Mouse (Mus musculus) kidney, postnatal 36 days (tissue): ENCODE results near the gene Tomm70a.
"Not testable (repeated sequence)": the region's sequence is repeated elsewhere in the genome, so short reads cannot be mapped to it uniquely, and the experiment has no call there.

ENCODE experiments used
- DNase-seq, 2 experiments: peaks; one replicate each; pipeline ENCODE4 v3.0.0; 2021 to 2022; ENCODE audit warnings: mixed read lengths in 2 of 2

The Tomm70a gene

GRCm38 (mm10) chr16:57151437-57151836 lies 29.9 kb downstream of the Tomm70a start:
- DNase-seq = no peak

- DNase-seq = no peak
Observed at GRCm38 (mm10) chr16:57155899-57156298, 34.4 kb downstream of the Tomm70a start.

DNA sequence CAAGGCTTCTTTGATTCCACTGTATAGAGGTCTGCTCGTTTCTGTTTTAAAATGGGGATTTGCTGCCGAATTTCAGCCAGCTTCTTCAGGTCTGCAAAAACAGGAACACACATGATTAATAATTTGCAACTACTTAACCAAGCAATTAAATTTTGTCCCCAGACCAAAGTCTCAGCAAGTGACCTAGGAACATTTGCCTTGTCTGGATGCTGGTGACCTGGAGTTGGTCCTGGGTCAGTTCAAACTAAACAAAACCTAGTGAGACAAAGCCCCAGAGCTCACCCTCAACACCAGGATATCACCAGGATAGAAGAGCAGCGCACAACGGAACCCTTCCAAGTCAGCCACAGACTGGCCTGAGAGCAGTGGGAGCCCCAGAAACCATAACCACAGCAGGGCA lies 35.6 kb downstream of the Tomm70a start:
- DNase-seq = peak; percentile 47 to 70

- DNase-seq = no peak
Observed at GRCm38 (mm10) chr16:57157728-57158127, 36.2 kb downstream of the Tomm70a start.

- no peak for DNase-seq
Observed at GRCm38 (mm10) chr16:57159835-57160234, 38.3 kb downstream of the Tomm70a start.

DNA sequence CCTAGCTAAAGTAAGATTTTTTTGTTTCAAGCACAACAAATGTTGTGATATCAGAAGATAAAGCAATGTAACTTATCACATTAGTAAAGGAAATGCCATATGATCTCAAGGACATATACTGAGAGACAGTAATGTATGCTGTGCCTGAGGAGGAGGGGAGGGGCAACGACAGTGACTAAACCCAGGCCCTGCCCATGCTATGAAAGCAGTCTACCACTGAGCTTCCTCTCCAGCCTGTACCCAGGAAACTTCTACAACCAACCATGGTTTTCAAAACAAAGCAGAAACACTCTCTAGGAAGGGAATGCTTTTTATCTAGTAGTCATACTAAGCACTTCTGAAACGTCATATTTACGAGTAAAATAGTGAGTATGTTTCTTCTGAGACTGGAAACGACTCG lies 41.3 kb downstream of the Tomm70a start:
- DNase-seq = no peak

- DNase-seq = no peak
Observed at GRCm38 (mm10) chr16:57163694-57164093, 42.2 kb downstream of the Tomm70a start.

DNA sequence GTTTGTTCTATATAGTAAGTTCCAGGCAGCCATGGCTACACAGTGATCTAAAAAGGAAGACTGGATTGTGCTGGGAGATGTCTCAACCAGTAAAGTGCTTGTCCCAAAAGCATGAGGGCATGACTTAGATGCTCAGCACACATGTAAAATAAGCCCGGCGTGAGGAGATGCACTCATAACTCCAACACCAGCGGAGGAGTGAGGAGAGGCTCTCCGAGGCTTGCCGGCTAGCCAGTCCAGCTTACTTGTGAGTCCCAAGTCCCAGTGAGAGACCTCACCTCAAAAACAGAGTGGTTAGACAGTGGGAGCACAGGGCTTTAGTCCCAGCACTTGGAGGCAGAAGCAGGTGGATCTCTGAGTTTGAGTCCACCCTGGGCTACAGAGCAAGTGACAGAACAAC lies 43.7 kb downstream of the Tomm70a start:
- DNase-seq = no peak

- no peak for DNase-seq
Observed at GRCm38 (mm10) chr16:57166086-57166485, 44.6 kb downstream of the Tomm70a start.

DNA sequence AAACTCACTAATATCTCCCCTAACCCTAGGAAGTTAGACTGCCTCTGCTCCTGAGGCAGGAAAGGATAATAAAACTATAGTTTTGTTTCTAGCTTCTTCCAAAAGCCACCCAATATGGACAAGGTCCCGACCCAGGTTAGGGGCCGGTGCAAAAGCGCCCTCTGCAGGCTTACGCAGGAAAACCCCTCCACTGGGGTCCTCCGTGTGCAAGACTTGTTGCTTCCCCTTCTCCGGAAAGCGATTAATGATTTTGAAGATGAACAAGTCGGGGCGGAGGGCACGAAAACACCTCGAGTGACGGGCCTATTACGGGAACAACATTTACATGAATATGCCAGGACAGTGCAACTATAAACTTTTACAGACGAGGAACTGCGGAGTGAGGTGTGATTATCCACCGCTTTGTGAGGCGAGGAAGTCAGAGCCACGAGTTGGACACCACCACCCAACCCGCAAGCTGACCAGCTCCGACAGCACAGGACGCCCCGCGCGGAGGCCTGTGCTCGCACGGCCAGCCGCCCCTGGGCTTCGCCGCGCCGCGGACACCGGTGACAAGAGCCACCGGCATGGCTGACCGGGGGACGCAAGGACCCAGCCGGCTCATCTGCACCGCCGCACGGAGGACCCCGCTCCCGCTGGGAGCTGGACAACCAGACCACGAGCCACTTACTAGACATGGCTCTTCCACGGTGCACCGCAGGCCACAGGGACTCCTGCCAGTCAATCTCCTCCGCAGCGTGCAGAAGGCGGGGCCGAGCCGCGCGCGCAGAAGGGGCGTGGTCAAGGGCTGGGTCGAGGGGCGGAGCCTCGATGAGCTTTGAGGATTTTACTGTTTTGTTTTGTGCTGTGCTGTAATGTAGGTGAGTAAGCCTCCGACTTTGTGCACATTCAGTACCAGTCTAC lies 45.4 kb downstream of the Tomm70a start, which contains the start of gene Nit2:
Nit2 (minus strand) TSS at position 731 of the 903 bp plus-strand sequence.
- DNase-seq = peak; percentile 95 to 98

DNA sequence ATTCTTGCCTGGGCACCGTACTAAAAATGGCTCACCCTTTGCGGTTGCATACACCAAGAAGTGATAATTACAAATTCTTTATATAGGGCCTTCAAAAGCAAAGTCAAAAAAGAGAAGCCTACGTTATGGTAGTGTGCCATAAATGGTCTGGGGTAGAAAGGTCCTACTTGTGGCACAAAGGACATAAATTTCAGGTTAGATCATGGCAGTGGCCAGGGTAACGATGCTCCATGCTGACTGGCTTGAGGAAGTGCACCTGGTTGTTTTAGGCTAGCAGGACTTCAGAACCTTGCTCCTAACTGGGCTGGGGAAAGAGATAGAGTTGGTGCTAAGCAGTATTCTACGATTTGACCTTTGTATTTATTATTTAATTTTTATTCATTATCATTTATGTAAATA lies 46.0 kb downstream of the Tomm70a start:
- DNase-seq = no peak

DNA sequence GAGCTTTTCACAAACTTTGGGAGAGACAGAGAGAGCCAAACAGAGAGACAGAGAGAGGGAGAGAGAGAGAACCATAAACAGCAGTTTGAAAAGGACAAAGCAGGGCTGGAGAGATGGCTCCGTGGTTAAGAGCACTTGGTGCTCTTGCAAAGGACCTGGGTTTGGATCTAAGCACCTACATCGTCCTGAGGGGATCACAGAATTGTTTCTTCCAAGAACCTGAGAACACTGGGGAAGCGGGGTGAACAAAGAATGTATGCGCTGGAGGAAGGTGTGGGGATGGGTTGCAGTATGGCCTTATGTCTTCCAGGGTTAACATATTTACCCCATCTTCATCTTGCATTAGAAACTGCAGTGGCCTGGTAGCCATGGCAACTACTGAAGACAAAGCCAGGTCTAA lies 46.7 kb downstream of the Tomm70a start:
- DNase-seq = no peak

DNA sequence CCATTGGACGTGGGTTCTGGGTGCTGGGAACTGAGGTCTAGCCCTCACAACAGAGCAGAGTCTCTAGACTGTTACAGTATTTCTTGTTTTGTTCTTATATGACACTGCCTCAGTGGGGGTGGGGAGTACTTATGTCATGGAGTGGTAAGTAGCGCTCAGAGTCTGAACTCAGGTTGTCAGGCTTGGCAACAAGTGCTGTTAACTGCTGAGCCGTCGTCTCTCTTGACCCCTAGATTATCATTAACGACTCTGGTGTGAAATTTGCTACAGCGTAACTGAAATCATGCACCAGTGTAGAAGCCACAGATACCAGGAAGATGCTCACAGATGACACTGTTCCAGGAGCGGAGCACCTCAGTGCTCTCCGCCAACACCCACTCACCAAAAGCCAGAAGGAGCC lies 49.7 kb downstream of the Tomm70a start:
- DNase-seq = peak; percentile 51 to 68

DNA sequence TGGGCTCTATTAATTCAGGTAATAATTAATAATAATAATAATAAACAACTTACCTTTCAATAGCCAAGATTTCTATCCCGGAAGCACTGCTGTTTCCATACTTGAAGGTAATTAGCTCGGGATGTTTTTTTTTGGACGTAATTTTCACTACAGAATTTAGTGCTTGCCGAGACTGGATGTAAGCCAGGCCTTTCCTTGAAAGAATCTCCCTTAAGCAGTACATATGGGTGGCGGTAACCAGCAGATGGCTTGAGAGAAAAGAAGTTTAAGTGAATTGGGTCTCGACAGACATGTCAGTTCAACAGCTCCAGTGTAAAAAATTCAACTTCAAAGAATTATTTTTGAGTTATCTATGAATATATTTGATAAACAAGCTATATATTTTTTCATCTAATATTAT lies 50.1 kb downstream of the Tomm70a start:
- no peak for DNase-seq

GRCm38 (mm10) chr16:57174480-57174879 lies 53.0 kb downstream of the Tomm70a start:
- not testable (repeated sequence) for DNase-seq

DNA sequence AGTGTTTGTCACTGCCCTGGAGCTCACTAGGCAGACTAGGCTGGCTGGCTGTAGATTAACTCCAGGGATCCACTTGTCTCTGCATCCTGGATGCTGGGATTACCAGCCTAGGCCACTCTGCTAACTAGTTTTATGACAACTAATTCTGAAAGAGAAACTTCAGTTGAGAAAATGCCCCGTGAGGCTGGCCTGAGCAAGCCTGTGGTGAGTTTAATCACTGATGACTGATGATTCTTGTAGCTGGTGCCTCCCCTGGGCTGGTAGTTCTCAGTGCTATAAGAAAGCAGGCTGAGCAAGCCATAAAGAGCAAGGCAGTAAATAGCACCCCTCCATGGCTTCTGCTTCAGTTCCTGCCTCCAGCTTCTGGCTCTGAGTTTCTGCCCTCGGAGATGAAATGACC lies 54.2 kb downstream of the Tomm70a start:
- no peak for DNase-seq

GRCm38 (mm10) chr16:57176276-57176675 lies 54.8 kb downstream of the Tomm70a start:
- DNase-seq = no peak

- DNase-seq = peak; percentile 49 to 52
Observed at GRCm38 (mm10) chr16:57177254-57177653, 55.8 kb downstream of the Tomm70a start.

DNA sequence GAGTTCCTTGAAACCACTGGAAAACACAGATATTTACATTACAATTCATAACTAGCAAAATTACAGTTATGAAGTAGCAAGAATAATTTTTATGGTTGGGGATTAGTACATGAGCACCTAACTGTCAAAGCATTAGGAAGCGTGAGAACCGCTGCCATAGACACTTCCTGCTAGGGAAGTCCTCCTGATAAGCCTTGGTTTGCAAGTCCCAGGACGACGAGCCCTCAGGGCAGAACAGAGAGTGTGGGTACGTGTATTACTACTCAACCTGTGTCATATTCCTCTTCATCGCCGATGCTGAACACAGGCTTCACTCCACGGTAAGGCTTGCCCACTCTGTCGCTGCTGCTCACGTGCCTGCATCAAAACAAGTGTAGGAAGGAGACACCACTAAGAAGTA lies 56.2 kb downstream of the Tomm70a start:
- no peak for DNase-seq

DNA sequence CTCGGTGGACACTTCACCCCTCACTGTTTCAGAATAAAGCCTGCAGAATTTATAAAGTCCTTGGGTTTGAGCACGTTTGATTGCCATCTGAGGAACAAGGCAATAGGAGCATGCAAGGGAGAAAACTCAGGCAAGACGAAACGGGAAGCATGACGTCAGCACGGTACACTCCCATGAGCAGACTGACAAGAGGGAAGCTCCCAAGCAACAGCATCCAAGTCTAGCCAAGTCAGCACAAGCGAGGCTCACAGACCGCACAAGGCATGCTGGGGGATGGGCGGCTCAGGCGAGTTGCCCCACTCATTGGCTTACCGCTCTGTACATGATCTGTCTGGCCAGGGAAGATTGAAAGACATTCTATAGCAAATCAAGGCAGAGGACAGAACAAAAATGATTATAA lies 59.7 kb downstream of the Tomm70a start:
- DNase-seq = peak in 1 of 2 experiments; percentile 37

GRCm38 (mm10) chr16:57182037-57182436 lies 60.5 kb downstream of the Tomm70a start:
- DNase-seq = no peak

DNA sequence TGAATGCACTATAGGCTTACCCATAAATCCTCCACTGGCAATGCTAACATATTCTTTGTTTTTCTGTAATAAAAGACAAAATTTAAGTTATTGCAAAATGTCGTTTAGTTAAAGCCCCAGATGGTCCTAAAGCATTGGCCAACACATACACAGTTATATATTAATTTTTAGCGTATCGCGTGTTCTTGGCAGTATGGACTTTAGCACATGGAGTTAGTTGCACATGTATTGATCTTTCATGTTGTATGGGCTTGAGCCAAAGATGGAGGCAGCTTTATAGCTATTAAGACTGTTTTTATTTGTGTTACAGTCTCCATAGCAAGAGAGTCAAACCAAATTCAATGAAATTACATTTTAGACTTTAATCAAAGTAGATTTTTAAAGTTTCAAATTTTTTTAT lies 65.1 kb downstream of the Tomm70a start:
- DNase-seq = no peak

- DNase-seq = no peak
Observed at GRCm38 (mm10) chr16:57189493-57189892, 68.0 kb downstream of the Tomm70a start.

DNA sequence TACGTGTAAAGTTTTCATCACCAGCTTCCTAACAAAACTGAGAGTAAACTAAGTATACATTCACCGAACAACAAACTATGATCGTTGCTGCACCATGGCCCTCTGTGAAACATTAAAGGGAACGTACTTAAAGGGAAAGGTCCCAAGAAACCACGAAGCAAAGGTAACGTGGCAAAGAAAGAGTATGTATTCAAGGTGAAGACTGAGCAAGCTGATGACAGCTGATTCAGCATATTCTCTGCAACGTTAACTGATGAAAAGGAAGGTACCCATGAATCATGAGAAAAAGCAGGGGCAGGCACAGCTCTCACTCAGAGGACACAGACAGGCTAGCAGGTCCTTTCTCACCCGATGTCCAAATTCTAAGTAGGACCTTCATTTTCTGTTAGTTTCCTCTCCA lies 68.9 kb downstream of the Tomm70a start:
- no peak for DNase-seq

DNA sequence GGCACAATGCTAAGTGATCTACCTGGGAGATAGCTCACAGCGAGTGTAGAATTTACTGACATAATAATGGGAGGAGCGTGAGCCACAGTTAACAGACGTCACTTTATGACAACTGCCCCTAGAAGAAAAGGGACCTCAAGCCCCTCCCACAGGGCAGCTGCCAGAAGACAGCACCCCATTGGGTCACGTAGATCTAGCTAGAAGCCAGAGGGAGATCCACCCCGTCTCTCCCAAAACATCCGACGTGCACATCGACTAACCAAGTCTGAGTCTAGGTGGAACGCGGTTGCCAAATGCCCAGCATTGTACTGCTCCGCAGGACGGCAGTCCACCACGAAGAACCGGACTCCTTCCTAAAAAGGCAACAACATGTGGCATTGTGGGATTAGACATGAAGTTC lies 69.7 kb downstream of the Tomm70a start:
- DNase-seq = no peak
